Mouse (Mus musculus) forelimb bud, embryonic 11.5 days (tissue): Measurements from ENCODE around the gene Ccdc12.
A peak's percentile ranks its signal among the peaks of the same experiment; 100 is the strongest.

ENCODE experiments used
- DNase-seq: peaks from one replicate; pipeline ENCODE4 v3.0.0-alpha.2; 2012; ENCODE audit warnings: low read depth, low spot score

Ccdc12 gene

DNA sequence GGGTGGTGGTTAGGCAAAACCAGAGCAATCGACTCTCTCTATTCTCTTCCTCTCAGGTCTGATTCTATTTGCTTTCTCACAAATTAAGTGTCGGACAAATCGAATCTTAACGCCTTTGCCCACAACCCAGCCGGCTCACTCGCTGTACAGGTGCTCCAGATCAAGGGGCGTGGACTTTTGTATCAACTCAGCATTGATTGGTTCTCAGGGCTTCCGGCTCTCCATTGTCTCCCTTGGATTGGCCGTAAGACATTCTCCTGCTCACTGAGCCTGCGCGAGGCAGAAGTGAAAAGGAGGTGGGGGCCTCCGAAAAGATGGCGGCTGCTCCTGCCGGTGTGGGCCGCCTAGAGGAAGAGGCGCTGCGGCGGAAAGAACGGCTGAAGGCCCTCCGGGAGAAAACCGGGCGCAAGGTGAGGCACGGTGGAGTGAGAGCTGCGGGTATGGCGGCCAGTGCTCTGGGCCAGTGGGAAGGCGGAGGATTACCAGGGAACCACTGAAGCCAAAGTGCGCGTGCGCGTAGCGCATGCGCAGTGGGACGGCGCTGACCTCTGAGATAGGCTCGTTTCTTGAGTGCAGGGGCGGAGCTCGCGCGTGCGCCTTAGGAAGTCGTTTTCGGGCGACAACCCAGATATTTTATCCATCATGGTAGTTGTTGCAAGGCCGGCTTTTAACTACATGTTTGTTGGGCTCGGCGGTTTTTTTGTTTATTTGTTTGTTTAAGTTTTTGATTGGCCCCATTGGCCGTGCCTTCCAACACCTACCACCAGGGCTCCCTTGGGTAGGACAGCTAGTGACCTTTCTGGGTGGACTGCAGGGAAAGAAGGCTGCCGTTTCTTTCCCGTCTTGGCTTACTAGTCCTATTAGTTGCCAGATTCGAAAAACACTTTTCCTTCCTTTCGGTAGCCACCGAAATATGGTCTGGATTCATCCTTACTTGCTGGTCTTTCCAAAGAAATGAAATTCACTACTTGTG, at the start of gene Ccdc12:
Gene Ccdc12, plus strand, starts transcription at position 255 of the 973 bp plus-strand sequence.
- DNase-seq, result peak; percentile 98

DNA sequence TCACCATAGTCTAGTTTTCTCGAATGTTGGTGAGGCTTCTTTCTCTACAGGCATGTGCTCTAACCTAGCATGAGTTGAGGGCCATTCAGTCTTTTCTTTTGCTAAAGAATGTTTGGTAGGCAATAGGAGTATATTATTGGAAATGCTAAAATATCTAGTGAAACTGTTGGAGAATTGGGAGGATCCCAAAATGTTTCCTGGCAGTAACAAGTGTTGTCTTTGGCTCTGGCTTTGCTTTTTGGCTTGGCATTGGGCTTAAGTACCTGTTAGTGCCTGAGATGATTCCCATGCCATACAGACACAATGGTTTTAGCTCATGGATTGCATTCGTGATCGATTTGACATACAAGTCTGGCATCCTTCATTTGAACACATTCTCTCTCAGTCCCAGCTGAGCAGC, 44.8 kb upstream of the Ccdc12 start:
- no peak for DNase-seq

DNA sequence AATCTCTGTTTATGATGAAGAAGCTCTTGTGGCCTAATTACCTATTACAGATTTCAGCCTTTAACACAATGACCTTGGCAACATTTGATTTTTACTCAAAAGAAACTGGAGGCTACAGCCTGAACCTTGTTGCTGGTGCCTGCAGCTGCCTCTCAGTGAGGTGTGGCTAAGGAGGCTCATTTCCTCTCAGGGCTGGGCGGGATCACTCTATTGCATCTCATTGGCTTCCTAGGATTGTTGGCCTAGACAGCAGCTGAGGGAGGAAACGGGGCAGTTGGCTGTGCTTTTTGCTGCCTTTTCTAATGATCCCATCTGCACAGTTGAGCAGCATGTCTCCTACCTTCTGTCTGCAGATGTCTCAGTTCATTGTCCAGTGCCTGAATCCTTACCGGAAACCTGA, 39.2 kb upstream of the Ccdc12 start:
- no peak for DNase-seq

DNA sequence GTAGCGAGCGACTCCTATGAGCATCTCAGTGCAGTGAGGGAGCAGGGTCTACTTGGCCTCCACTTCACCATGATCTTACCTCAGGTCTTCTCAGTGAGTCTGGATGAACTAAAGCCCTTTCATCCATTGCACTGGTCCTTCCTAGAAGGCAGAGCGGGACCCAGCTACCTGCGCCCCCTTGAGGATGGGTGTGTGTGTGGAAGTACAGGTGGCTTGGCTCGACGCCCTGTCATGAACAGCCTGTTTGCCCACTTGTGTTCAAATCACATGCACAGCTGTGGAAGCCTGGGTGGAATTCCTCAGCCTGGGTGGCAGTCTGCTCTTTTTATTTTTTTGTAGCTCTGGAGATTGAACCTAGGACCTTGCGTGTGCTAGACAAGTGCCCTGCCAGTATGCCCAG, 36.1 kb upstream of the Ccdc12 start:
- no peak for DNase-seq

DNA sequence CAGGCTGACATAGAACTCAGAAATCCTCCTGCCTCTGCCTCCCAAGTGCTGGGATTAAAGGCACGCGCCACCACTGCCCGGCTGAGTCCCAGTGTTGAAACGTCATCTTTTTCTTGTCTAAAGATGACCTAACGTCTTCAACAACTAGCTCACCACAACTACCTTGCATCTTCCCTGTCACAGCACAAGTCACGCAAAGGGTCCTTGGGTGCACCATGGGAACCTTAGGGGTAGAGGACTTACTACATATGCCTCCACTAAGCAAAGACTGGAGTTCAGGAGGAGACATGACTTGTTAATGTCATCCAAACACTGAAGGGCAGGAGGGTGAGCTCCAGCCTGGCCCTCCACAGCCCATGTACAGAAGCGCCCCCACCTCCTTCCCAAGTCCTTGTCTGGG, 35.6 kb upstream of the Ccdc12 start:
- no peak for DNase-seq

- no peak for DNase-seq
Observed at GRCm38 (mm10) chr9:110622621-110623219, 33.6 kb upstream of the Ccdc12 start.

DNA sequence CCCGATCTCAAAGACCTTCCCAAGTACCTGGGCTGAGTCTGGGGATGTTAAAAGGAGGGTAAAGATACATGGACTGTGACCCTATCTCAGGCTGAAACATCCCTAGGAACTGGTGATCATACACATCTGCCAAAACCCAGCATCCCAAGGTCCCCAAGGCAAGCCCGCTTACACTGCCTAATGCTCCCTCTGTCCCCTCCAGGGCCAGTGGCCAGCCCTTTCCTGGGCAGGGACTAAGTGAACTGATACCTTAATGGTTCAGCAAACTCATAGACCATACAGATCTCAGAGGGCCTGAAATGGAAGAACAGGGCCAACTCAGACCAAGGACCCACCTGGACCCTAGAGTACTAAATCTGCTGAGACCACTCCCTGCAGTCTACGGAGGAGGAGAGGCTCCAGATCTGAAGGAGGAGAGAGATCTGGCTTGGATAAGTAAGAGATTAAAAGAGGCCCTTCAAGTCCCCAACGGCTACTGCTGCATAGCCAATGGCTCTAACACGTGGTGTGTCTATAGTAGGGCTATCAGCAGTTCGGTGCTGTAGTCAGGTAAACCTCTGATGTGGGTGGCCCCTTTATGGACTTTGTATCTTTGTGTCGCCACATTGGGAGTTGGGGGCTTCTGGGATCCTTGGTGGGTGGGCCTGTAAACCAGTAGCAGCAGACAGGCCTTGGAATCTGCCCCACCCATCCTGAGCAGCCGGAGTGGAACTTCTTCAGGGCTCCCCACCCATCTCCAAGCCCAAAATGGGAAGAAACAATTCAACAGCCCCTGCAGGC, 32.7 kb upstream of the Ccdc12 start:
- DNase-seq, result no peak

- DNase-seq, result peak; percentile 95
Observed at GRCm38 (mm10) chr9:110624361-110625166, 31.7 kb upstream of the Ccdc12 start, which contains the start of gene Nradd. Gene Nradd, minus strand, starts transcription at chr9:110624452.

- no peak for DNase-seq
Observed at GRCm38 (mm10) chr9:110625350-110625908, 30.9 kb upstream of the Ccdc12 start.

- no peak for DNase-seq
Observed at GRCm38 (mm10) chr9:110630171-110630570, 26.1 kb upstream of the Ccdc12 start.

DNA sequence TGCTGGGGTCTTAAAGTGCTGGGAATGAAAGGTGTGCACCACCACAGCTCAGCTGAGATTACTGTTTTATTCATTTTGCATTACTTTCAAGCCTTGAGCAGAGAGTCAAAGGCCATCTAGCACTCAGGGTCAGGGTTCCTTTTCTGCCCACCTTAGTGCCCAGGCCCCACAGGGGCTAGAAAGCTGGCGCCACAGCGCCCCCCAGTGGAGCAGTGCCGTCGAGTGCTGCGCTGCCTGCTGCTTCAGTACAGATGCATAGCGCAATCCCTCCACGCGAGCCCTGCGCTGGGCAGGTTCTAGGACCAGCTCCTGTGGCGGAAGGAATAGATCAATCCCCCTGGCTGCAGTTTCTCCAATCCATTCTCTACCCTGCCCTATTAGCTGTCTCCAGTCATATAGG, 25.1 kb upstream of the Ccdc12 start:
- peak; percentile 81 for DNase-seq

DNA sequence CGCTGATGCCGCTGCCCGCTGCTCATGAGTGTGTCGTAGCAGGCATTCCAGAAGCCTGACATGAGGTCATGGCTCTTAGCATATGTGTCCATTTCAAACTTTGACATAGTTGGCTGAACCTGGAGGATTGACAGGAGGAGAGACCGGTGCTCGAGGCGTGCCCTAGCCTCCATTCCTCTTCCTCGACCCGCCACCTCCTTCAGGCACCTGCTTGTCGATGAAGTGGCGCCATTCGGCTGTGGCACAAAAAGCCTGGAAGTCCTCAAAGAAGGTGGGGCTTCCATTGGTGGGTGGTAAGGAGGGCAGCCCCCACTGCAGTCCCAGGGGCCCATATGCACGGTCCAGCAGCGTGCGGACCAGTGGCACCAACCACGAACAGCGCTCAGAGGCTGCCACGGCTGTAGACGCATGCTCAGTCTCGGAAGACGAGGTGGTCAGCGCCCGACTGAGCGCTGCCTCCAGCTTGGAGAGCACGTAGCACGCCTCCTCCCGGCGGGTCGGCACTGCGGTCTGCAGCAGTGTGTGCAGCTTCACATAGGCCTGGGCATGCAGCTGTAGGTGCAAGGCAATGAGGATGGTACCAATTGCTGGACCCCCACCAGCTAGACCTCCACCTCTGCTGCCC, 24.5 kb upstream of the Ccdc12 start:
- DNase-seq, result no peak

GRCm38 (mm10) chr9:110632671-110633070, 23.6 kb upstream of the Ccdc12 start:
- DNase-seq, result no peak

GRCm38 (mm10) chr9:110633882-110634281, 22.4 kb upstream of the Ccdc12 start:
- no peak for DNase-seq

- DNase-seq, result peak; percentile 81
Observed at GRCm38 (mm10) chr9:110635225-110635624, 21.1 kb upstream of the Ccdc12 start.

GRCm38 (mm10) chr9:110638611-110639021, 17.7 kb upstream of the Ccdc12 start:
- no peak for DNase-seq

DNA sequence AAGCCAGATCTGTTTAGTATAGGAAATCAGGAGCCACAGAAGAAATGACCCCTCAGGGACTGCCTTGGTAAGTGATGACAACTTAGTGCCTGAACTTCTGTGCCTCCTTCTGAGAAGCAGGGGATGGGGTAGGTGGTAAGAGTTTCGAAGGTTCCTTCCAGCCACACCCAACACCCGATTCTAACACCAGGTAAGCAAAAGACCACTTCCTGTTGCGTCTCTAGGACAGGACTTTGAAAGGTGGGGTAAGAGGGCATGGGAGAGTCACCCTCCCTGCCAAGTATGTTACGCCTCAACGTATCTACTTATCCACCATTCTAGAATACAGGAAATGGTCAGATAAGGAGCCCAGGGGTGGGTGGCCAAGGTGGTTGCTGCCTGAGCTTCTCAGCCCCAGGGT, 15.3 kb upstream of the Ccdc12 start:
- no peak for DNase-seq

DNA sequence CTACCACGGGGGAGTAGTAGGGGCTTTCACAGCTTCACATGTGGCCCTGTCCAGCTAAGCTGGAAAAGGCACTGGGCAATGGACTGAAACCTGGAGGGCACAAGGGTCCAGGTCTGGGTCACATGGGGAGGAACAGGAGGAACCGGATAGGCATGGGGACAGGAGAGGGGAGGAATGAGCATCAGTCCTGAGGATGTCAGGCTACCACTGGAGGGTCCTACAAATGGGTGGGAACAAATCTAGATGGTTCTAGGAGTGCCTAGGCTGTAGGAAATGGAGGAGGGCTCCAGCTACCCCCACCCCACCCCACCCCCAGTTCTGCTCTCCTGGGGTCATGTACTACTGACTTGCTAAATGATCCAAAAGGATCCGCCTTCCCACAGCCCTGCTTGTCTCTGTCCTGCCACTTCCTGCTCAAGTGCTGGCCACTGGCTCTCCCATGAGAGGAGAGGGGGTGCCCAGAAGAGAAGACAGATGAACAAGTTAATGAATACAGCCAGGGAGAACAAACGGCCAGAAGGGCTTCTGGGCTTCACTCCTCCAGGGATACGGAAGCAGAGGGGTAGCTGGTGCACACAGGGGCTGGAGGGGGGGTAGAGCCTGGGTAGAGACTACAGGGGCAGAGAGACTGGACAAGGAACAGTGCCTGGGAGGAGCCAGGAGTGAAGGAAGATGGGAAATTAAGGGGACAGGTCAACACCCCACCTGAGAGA, 13.3 kb upstream of the Ccdc12 start:
- DNase-seq, result no peak

GRCm38 (mm10) chr9:110643787-110644186, 12.5 kb upstream of the Ccdc12 start:
- DNase-seq, result no peak

GRCm38 (mm10) chr9:110644295-110644694, 12.0 kb upstream of the Ccdc12 start:
- DNase-seq, result no peak
